Mouse (Mus musculus) left cerebral cortex, adult 8-10 months (tissue): Measurements from ENCODE around the gene Hdgfl2. TPM values are rescaled to one million over a fixed set of nuclear protein-coding genes. Genes with fewer than 3 reads are reported as not detected.
"Not testable (repeated sequence)": the region's sequence is repeated elsewhere in the genome, so short reads cannot be mapped to it uniquely, and the experiment has no call there.

Source experiments
- DNase-seq, 2 experiments: peaks; one replicate each; pipeline ENCODE4 v3.0.0; 2022; ENCODE audit warnings: low spot score in 2 of 2
- total RNA-seq, 4 experiments: library from RNA; stranded (reverse); gene quantifications; 2 replicates each; pipeline ENCODE4 v1.2.4; 2022

The Hdgfl2 gene
- total RNA-seq, 4 experiments from 2014 or later, result 95.3 to 115 (median 104) TPM

DNA sequence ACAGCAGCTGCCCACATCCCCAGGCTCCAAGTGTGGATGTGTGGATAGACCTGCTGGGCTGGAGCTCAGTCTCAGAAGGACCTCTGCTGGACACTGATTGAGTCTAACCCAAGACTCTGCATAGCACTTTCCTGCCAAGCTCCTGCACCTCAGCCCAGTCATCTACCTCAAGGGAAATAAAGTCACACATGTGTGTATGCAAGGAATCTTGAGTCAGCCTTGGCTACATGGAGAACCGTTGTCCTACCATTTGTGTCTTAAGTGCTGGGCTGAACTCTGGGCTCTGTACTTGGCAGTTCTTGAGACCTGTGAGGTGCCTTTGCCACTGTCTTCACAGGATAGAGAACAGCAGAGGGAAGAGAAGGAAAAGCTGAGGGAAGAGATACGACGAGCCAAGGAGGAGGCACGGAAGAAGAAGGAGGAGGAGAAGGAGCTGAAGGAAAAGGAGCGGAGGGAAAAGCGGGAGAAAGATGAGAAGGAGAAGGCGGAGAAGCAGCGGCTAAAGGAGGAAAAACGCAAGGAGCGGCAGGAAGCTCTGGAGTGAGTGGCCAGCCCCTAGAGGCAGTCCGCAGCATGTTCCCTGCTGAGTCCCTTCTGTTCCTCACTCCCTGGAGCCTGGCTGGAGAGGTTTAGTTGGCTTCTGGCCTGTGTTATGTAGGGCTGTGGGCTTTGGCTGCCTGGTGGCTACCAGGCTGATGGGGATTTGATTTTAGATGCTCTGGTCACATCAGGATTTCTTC lies 21.9 kb upstream of the Hdgfl2 start:
- DNase-seq, result no peak

DNA sequence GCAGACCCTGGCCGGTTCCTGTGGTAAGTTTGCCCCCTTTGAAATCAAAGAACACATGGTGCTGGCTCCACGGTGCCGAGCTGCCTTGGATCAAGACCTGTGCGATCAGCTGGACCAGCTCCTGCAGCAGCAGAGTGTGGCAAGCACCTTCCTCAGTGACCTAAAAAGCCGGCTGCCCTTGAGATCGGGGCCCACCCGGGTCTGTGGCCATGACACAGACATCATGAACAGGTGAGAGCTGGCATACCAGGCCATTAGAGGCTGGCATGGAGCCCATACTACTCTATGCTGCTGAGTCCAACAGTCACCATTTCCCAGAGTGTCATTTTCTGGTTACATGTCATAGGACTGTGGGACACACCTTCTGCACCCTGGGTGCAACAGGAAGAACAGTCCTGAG lies 17.4 kb upstream of the Hdgfl2 start:
- no peak for DNase-seq

DNA sequence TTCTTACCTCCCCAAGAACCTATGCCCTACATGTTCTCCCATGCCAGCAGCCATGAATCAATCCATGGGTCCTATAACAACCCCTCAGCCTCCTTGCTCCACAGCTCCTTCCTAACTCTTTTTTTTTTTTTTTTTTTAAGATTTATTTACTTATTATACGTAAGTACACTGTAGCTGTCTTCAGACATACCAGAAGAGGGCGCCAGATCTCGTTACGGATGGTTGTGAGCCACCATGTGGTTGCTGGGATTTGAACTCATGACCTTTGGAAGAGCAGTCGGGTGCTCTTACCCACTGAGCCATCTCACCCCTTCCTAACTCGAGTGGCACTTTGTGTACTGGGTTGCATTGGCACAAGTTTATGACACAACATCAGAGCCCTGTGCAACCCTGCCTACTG lies 13.7 kb upstream of the Hdgfl2 start:
- DNase-seq, result not testable (repeated sequence)

DNA sequence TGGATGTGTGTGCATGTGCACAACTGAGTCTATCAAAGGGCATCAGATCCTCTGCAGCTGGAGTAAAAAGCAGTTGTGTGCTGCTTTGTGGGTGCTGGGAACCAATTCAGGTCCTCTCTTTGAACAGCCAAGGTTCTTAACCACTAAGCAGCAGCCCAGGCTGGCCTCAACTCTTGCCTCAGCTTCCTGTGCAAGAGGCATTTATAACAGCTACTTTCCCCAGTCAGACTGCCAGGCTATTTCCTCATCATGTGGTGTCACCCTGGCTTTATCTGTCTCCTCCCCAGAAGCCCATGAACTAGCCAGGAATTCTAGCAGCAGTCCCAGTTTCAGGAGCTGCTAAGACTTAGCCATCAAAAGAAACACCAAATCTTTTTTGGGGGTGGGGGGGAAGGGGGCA lies 13.0 kb upstream of the Hdgfl2 start:
- no peak for DNase-seq

DNA sequence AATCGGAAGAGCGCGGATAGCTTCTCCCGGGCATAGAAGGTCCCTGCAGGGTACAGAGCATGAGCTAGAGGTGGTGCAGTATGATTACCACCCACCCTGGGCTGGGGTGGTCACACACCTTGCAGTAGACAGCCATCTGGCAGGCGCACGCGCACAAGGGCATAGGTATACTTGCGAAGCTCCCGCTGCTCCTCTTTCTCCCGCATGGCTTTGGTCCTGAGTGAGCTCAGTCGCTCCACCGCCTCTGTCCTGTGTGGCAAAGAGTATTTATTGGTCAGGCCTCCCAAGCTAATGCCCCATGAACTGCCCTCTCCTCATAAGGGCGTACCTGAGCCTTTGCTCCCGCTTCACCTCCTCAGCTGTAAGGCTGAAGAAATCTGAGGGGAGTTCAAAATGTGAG lies 10.4 kb upstream of the Hdgfl2 start:
- DNase-seq, result no peak

DNA sequence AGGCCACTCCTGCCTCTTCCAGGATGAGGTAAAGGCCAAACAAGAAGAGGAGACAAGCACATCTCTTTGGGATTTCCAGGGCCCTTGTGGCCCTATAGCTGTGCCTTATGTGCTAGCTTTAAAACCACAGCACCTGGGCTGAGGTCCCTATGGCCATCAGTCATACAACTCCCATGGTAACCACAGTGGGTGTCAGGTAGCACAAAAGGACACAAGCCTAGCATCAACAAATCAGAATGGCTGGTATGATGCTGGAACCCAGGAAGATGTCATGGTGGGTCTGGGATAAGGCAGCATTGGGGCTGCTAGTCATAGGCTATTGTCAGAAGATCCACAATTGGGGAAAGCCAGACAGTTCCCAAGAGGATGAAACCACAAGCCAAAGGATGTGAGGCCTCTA lies 8.3 kb upstream of the Hdgfl2 start:
- no peak for DNase-seq

DNA sequence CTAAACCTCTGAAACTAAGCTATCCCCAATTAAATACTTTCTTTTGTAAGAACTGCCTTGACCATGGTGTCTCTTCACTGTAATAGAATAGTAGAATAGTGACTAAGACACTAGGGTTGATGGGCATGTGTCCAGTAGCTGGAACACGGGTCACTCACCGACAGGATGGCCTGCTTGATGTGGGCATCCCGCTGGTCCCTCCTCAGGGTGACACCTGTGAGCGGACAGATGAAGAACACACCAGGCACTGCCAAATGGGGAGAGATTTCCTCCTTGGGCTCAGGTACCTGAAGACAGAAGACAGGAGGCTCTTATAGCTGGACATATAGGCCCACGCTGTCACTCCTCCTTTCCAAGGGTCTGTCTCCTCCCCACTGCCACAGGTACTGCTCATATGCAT lies 7.2 kb upstream of the Hdgfl2 start:
- no peak for DNase-seq

DNA sequence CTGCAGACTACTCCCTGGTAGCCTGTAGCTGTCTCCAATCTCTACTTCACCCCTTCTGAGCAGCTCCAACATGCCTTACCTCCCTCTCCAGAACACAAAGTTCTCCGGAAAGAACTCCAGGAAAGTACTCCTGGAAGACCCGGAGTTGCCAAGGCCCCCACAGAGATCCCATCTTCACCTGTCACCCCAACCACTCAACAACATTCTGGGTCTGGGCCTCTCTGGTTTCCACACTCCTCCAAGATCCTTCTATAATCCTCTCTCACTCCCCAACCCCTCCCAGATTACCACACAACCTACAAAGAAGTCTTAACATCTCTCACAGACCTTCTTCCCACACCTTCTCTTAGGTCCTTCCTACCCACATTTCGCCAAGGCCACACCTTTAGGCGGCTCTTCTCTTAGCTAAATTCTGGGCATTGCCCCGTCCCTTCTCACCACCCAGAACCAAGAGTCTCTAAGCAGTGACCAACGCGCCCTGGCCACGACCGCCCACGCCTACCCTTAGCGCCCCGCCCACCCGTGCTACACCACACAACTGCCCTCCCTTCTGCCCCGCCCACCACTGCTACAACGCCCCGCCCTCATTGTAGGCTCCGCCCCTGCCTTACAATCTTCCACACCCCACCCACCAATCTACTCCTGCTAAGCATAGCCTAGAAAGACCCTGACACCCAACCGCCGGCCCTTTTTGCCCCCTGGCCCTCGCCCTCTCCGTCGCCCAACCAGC lies 5.2 kb upstream of the Hdgfl2 start:
- DNase-seq, result peak; percentile 59 to 75

DNA sequence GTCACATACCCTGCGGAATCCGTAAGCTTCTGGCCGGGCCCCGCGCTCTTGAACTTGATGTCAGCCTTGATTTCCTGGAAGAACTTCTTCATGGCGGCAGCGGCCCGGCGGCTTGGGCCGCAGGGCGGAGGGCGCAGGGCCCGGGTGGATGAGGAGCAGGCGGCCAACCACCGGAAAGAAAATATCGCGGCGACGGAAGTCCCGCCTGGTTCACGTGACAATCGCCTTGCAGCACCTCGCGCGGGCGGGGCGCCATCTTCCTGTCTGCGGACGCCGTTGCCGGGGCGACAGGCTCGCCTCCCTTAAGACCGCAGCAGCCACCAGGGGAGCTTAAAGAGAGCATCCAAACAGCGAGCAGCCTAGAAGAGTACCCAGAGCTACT lies 4.6 kb upstream of the Hdgfl2 start, which contains the start of gene Ubxn6:
Ubxn6 (minus strand) TSS at position 202 of the 382 bp plus-strand sequence.
- peak; percentile 90 to 97 for DNase-seq

DNA sequence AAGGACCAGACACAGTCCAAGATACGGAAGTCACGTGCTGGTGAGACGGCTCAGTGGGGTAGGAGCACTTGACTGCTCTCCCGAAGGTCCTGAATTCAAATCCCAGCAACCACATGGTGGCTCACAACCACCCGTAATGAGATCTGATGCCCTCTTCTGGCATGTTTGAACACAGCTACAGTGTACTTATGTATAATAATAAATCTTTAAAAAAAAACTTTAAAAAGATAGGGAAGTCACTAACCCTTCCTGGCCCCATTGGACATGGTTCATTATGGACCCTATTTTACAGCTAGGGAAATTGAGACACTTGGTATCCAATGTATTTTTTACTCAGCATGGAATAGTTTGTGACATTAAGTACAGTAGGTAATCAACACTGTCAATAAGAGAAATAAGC lies 1.9 kb upstream of the Hdgfl2 start:
- no peak for DNase-seq

DNA sequence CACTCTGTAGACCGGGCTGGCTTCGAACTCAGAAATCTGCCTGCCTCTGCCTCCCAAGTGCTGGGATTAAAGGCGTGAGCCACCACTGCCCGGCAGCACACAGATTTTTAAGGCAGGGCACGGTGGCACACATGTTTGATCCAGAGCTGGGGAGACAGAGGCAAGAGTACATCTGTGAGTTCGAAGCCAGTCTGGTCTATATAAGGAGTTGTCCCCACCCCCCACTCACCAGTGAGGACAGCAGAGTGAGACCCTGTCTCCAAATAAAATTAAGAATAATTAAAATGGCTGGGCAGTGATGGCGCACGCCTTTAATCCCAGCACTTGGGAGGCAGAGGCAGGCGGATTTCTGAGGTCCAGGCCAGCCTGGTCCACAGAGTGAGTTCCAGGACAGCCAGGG lies 1.1 kb upstream of the Hdgfl2 start:
- peak in 1 of 2 experiments; percentile 58 for DNase-seq

DNA sequence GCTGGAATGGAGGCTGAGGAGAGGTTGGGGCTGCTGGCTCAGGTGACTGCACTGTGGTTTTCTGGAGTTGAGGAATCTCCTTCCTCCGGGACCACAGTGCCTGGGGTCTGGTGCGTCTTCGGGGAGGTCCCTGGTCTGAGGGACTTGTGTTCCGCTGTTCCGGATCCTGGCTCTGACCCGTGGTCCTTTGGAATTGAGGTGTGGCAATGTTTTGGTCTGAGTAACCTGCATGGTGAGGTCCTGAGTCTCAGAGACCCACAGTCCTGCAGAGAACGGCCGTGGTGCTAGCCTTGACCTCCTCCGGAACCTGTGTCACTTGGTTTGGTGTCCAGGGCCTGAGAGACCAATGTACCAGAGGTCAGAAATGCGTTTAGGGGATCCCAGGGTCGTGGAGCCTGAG lies 487 bp downstream of the Hdgfl2 start:
- DNase-seq, result no peak

DNA sequence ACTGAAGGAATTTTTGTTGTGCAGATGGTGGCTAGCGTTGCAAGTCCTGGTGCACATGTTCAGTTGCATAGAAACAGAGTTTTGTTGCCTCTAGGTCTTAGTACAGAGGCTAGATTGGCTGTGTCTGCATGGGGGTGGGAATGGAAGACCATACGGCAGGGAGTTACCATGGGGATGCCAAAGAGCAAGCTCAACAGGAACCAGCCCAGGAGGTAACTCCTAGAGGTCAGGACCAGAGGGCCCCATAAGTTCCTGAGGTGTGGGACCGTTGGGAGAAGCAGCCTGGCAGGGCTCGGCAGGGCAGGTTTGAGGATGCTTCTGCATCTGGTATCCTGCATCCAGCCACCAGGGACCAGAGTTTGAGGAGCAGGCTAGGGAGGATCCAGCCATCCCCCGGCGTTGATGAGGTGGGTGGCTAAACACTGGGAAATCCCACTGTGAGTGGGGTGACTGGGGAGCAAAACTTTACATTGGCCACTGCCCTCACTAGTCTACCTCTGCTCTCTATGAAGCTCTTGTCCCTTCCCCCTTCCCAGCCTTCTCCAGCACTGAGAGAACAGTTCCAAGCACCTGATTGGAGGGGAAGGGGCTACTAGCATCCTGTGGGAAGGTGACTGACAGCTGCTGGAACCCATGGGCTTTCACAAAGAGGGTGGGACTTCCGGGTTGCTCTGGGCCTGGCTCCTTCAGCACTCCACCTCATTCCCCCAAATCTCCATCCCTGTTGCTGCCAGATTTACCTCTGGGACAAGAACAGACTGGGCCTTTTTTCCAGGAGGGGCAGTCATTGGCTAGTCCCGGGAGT lies 1.5 kb downstream of the Hdgfl2 start:
- peak in 1 of 2 experiments; percentile 74 for DNase-seq

DNA sequence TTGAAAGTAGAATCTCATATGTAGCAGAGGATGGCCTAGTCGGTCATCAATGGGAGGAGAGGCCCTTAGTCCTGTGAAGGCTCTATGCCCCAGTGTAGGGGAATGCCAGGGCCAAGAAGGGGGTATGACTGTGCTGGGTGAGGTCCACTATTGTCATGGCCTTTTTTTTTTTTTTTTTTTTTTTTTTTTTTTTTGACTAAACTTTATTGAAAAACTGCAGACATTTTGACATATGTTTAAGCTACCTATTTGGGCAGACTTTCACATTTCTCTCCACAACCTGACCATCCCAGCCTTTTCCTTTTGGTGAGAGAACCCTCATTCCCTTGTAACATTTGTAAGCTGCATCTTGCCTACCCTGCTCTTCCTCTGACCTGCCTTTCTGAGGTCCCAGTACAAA lies 12.9 kb downstream of the Hdgfl2 start:
- DNase-seq, result no peak

DNA sequence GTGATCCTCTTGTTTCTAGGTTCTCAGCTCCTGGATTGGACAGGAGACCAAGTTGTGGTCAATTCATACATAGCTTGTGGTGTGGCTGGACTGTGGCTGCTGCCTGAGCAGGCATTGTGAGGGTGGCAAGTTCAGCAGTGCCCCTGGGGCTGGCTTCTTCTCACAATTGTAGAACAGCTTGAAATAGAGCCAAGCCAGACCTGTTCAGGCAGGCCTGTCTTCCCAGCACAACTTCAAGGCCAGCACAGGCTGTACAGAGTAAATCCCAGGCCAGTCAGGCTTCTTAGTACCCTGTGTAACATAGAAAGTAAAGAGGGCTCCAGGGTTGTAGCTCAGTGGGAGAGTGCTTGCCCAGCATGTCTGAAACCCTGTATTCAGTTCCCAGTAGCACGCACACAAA lies 13.4 kb downstream of the Hdgfl2 start:
- no peak for DNase-seq

DNA sequence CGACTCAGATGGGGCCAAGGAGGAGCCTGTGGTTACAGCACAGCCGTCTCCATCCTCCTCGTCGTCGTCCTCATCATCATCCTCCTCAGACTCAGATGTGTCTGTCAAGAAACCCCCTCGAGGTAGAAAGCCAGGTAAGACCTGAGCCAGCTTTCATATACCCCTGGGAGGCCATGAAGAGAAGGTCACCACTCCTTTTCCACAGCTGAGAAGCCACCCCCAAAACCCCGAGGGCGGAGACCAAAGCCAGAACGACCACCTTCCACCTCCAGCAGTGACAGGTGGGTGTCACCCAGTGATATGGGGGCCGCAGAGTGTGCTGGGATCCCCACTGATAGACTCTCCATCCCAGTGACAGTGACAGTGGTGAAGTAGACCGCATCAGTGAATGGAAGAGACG lies 17.4 kb downstream of the Hdgfl2 start:
- no peak for DNase-seq

DNA sequence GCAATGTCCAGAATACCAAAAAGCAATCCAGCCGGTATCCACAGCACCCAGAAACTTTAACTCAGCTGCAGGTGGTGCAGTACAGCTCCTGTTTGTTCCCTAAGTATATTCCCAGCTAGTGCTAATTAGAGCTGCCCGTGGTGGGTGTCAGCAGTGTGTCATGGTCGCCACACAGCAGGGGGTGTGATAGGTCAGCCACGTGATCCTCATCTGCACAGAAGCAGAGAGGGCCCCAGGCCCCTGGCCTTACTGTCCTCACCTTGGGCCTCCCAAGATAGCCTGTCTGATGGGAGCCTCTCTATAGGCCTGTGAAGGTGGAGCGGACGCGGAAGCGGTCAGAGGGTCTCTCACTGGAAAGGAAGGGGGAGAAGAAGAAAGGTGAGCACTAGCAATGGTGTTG lies 18.7 kb downstream of the Hdgfl2 start:
- DNase-seq, result no peak

DNA sequence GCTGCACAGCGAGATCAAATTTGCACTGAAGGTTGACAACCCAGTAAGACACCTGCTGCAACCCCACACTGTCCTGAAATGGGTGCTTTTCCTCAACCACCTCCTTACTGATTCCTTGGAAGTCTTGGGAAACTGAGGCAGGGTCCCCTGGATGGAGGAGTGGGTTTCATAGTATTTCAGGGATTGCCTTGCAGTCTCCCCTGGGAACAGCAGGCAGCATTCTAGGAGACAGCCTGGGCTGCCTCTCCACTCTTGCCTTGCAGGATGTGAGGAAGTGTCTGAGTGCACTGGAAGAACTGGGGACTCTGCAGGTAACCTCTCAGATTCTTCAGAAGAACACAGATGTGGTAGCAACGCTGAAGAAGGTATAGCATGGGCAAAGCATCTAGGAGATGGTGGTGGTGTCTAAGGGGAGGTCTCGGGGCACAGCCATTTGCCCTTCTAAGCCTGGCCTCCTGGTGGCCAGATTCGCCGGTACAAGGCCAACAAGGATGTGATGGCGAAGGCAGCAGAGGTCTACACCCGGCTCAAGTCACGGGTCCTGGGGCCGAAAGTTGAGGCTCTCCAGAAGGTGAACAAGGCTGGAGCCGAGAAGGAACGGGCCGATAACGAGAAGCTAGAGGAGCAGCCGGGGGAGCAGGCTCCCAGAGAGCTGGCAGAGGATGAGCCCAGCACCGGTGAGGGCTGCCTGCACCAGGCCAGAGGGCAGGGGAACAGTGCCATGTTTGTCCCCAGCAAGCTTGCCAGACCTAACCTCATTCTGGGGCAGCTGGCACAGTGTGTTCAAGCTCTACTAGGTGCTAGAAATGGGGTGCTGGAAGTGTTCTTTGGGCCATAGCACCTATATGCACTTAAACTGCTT lies 19.5 kb downstream of the Hdgfl2 start:
- no peak for DNase-seq

DNA sequence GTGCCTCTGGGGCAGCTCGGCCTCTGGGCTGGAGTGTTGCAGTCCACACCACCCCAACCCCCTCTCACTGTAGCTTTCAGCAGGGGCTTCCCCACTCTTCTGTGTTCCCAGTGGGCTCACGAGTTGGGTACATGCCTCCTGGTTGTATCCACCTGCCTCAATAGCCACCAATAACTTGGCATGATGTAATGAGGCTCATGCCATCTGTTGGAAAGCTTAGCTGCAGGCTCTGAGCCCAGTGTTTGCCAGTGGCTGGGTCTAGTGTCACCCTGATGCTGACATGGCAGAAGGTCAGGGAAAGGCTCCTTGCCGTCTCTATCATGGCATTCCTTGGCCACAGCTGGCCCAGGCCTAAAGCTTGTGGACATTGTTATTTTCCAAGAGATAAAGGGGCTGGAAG lies 21.4 kb downstream of the Hdgfl2 start:
- no peak for DNase-seq

DNA sequence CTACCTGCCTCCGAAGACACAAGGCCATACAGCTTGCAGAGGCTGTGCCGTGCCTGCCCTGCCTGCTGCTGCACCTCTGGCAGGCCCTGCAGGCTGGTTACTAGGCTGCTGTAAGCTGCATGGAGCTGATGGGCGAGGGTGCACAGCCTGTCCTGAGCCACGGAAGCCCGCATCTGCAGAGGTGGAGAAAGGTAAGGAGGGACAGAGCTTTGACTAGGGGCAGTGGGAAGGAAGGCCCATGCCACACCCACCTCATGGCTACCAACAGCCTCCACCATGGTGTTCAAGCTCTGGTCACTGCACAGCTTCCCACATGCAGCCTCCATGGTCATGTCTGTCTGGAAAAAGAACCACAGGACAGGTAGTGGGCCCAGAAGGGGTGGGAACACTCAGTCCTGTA lies 22.7 kb downstream of the Hdgfl2 start:
- no peak for DNase-seq

DNA sequence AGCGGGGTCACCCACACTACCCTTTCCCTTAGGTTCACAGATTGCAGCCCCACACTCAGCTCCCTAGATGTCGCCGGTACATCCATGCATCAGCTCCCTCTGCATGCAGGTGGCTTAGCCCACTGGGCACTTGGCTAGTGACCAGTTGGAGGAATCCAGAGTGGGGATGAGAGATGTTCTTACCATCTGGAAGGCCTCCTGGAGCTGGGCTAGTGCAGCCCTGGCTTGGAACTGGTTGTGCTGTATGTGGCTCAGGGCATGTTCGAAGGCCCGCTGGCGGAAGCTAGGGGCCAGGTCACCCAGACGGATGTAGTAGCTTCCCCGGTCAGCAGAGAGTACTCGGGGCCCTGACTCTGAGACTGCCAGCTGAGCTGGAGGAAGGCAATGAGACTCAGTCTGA lies 23.5 kb downstream of the Hdgfl2 start:
- DNase-seq, result no peak
